Comparison of ENCODE assay signal across 22 mouse cellular contexts in genomic region chr1:179881222-179881621, GRCm38 (mm10).
"Had no signal": no experiment of that assay in that cellular context is flagged by ENCODE, and none has a peak within 500 bp of the region (broad histone marks: within the 10 kb centered on the region; RNA-seq: fewer than 3 reads in every experiment).

No protein-coding gene starts in this region.

- DNase-seq: gastrocnemius, postnatal 14 days; heart, postnatal 4 days; kidney, adult 18-20 months; kidney, adult 8-10 months; kidney, postnatal 10 days; kidney, postnatal 25 days; kidney, postnatal 4 days; liver had no signal

- H3K27ac ChIP-seq: heart, embryonic 10.5 days; hindbrain, embryonic 10.5 days; hindbrain, embryonic 12.5 days; hindbrain, embryonic 14.5 days; intestine, embryonic 15.5 days; layer of hippocampus, adult 2 months; left cerebral cortex, adult 2 months; limb, embryonic 10.5 days had no signal

- H3K27me3 ChIP-seq: heart, embryonic 12.5 days; hindbrain, embryonic 12.5 days; intestine, embryonic 15.5 days; limb, embryonic 12.5 days had no signal

- ATAC-seq: hindbrain, embryonic 16.5 days; inflammation-experienced regulatory T-cells, adult 6 months; intestine, embryonic 15.5 days; intestine, postnatal 0 days had no signal

- H3K4me1 ChIP-seq: heart, embryonic 10.5 days; heart, embryonic 12.5 days; intestine, embryonic 15.5 days had no signal

- H3K4me3 ChIP-seq: heart, embryonic 10.5 days; heart, embryonic 12.5 days; hindbrain, embryonic 10.5 days; hindbrain, embryonic 12.5 days; intestine, embryonic 15.5 days; layer of hippocampus, adult 2 months; left cerebral cortex, adult 2 months; limb, embryonic 10.5 days; limb, embryonic 12.5 days had no signal

- H3K36me3 ChIP-seq: heart, embryonic 10.5 days; heart, embryonic 12.5 days; hindbrain, embryonic 10.5 days; hindbrain, embryonic 12.5 days; intestine, embryonic 15.5 days; limb, embryonic 10.5 days; limb, embryonic 12.5 days had no signal

- H3K9ac ChIP-seq: heart, embryonic 12.5 days; hindbrain, embryonic 12.5 days; hindbrain, embryonic 14.5 days; intestine, embryonic 15.5 days; limb, embryonic 12.5 days had no signal

- H3K4me2 ChIP-seq: heart, embryonic 12.5 days; hindbrain, embryonic 12.5 days; hindbrain, embryonic 14.5 days; intestine, embryonic 15.5 days; limb, embryonic 12.5 days; liver, embryonic 11.5 days had no signal

- H3K9me3 ChIP-seq: heart, embryonic 10.5 days; heart, embryonic 12.5 days; hindbrain, embryonic 10.5 days; hindbrain, embryonic 12.5 days; intestine, embryonic 15.5 days; limb, embryonic 10.5 days; limb, embryonic 12.5 days had no signal
